Mouse (Mus musculus) olfactory bulb, adult 2 months (tissue): Measurements from ENCODE around the gene Anks6. TPM values are rescaled to one million over a fixed set of nuclear protein-coding genes. Genes with fewer than 3 reads are reported as not detected.

Experiments used
- H3K27ac ChIP-seq: fragments of 200-500 bp; 2 replicates; pipeline ENCODE4 v1.5.1; 2012; ENCODE audit warnings: low read depth, low read length; ENCODE audit not compliant: insufficient read depth
- H3K4me1 ChIP-seq: fragments of 200-500 bp; 2 replicates; pipeline ENCODE4 v1.6.1; 2012; ENCODE audit warnings: low read length; ENCODE audit not compliant: control insufficient read depth, insufficient read depth
- H3K4me3 ChIP-seq: fragments of 200-500 bp; 2 replicates; pipeline ENCODE4 v1.5.1; 2012; ENCODE audit warnings: mild to moderate bottlenecking, low read depth, low read length, moderate library complexity; ENCODE audit not compliant: insufficient read depth
- CTCF ChIP-seq: fragments of 200-500 bp; IDR thresholded peaks from 2 replicates; pipeline ENCODE4 v1.5.1; 2012; ENCODE audit warnings: low read depth, mild to moderate bottlenecking, low read length, moderate library complexity; ENCODE audit not compliant: insufficient read depth
- POLR2A ChIP-seq: fragments of 200-500 bp; IDR thresholded peaks from 2 replicates; pipeline ENCODE4 v1.6.1; 2012; ENCODE audit warnings: mild to moderate bottlenecking, low read depth, low read length, moderate library complexity; ENCODE audit not compliant: insufficient read depth
- polyA plus RNA-seq: library from polyadenylated mRNA; stranded (reverse); fragments of >200 nt; gene quantifications from 2 replicates; pipeline ENCODE4 v1.2.4, GENCODE M21; 2012; ENCODE audit warnings: low replicate concordance; ENCODE audit not compliant: missing spikeins, insufficient read depth, insufficient read length

Anks6 gene
- polyA plus RNA-seq, 1 experiment, result not detected

GRCm38 (mm10) chr4:46966551-46966950 lies 90.7 kb downstream of the Anks6 start:
- H3K4me1 ChIP-seq, result peaks cover 6% of the 10 kb centered on the region
- no peak for TF ChIP-seq POLR2A
- no peak for TF ChIP-seq CTCF

More at GRCm38 (mm10) chr4:46966551-46966950, 90.7 kb downstream of the Anks6 start:
- no peak overlapping the region for H3K4me3 ChIP-seq
- no peak overlapping the region for H3K27ac ChIP-seq

Other genes with a start within 250 kb of the Anks6 start
- gene Gabbr2, start 65.6 kb downstream of the Anks6 start, polyA plus RNA-seq, result not detected in 2 replicates
- gene Galnt12, start 34.5 kb upstream of the Anks6 start, polyA plus RNA-seq, result not detected in 2 replicates
- gene Col15a1, start 150.7 kb upstream of the Anks6 start, polyA plus RNA-seq, result not detected in 2 replicates